Mouse (Mus musculus) MEL (cell line): Measurements from ENCODE around the gene Dnajc5g. TPM values are rescaled to one million over a fixed set of nuclear protein-coding genes. Genes with fewer than 3 reads are reported as not detected.
A peak's percentile ranks its signal among the peaks of the same experiment; 100 is the strongest.

Source experiments
- DNase-seq: peaks from one replicate; pipeline ENCODE4 v3.0.0; 2011; ENCODE audit warnings: low read depth, low spot score
- H3K27ac ChIP-seq: 2 replicates; pipeline ENCODE4 v1.5.1; 2012; ENCODE audit warnings: low read depth, mild to moderate bottlenecking, control low read depth, low read length, moderate library complexity; ENCODE audit not compliant: control insufficient read depth
- H3K27me3 ChIP-seq, 2 experiments: fragments of 150-350 bp in 1 of 2; sonication (generic) in 1 of 2; 2 replicates each; pipeline ENCODE4 v1.6.1; 2012; ENCODE audit warnings: low read length in 2 of 2, mild to moderate bottlenecking in 2 of 2, improper control_type of control experiment in 1 of 2, moderate library complexity in 1 of 2; ENCODE audit not compliant: insufficient read depth in 2 of 2, control insufficient read depth in 1 of 2
- H3K36me3 ChIP-seq, 2 experiments: 2 replicates each; pipeline ENCODE4 v1.6.1; 2012 to 2014; ENCODE audit warnings: low read length in 2 of 2, improper control_type of control experiment in 1 of 2, inconsistent platforms in 1 of 2, mild to moderate bottlenecking in 1 of 2; ENCODE audit not compliant: insufficient read depth in 2 of 2, control insufficient read depth in 1 of 2
- H3K4me1 ChIP-seq, 2 experiments: fragments of 150-350 bp in 1 of 2; sonication (generic) in 1 of 2; 2 replicates each; pipeline ENCODE4 v1.6.1; 2012; ENCODE audit warnings: low read length in 2 of 2, improper control_type of control experiment in 1 of 2, mild to moderate bottlenecking in 1 of 2; ENCODE audit not compliant: insufficient read depth in 2 of 2, control insufficient read depth in 1 of 2
- H3K4me3 ChIP-seq, 2 experiments: fragments of 150-350 bp in 1 of 2; sonication (generic) in 1 of 2; 2 replicates each; pipeline ENCODE4 v1.5.1; 2012; ENCODE audit warnings: low read depth in 2 of 2, low read length in 2 of 2, mild to moderate bottlenecking in 2 of 2, moderate library complexity in 2 of 2, control low read depth in 1 of 2, improper control_type of control experiment in 1 of 2; ENCODE audit not compliant: control insufficient read depth in 1 of 2, insufficient read depth in 1 of 2
- H3K79me2 ChIP-seq: 2 replicates; pipeline ENCODE4 v1.6.1; 2012; ENCODE audit warnings: mild to moderate bottlenecking, low read length, moderate library complexity; ENCODE audit not compliant: control insufficient read depth, poor library complexity, insufficient read depth
- H3K9ac ChIP-seq: 2 replicates; pipeline ENCODE4 v1.6.1; 2012; ENCODE audit warnings: low read depth, mild to moderate bottlenecking, control low read depth, low read length, moderate library complexity; ENCODE audit not compliant: control insufficient read depth, poor library complexity, severe bottlenecking
- H3K9me3 ChIP-seq: fragments of 150-350 bp; sonication (generic); replicated peaks from 2 replicates; pipeline ENCODE4 v1.6.1; 2012; ENCODE audit warnings: mild to moderate bottlenecking, low read length, improper control_type of control experiment, moderate library complexity; ENCODE audit not compliant: insufficient read depth
- BHLHE40 ChIP-seq: IDR thresholded peaks from 2 replicates; pipeline ENCODE4 v1.6.1; 2012; ENCODE audit warnings: low read depth, mild to moderate bottlenecking, inconsistent platforms, low read length, improper control_type of control experiment, borderline replicate concordance
- CHD1 ChIP-seq: IDR thresholded peaks from 2 replicates; pipeline ENCODE4 v1.6.1; 2012; ENCODE audit warnings: low read depth, mild to moderate bottlenecking, inconsistent platforms, low read length, improper control_type of control experiment
- CHD2 ChIP-seq: IDR thresholded peaks from 2 replicates; pipeline ENCODE4 v1.6.1; 2011; ENCODE audit warnings: low read length, improper control_type of control experiment
- CTCF ChIP-seq, 3 experiments: IDR thresholded peaks in 2 of 3; conservative IDR thresholded peaks in 1 of 3; 2 replicates each; pipeline ENCODE4 v1.5.1; 2011 to 2012; ENCODE audit warnings: low read length in 3 of 3, low read depth in 2 of 3, mild to moderate bottlenecking in 2 of 3, improper control_type of control experiment in 1 of 3, inconsistent platforms in 1 of 3, mixed read lengths in 1 of 3, moderate library complexity in 1 of 3; ENCODE audit not compliant: control insufficient read depth in 1 of 3, insufficient read depth in 1 of 3, poor library complexity in 1 of 3, severe bottlenecking in 1 of 3
- E2F4 ChIP-seq: IDR thresholded peaks from 2 replicates; pipeline ENCODE4 v1.6.1; 2011; ENCODE audit warnings: low read depth, low read length, improper control_type of control experiment, borderline replicate concordance
- EP300 ChIP-seq, 2 experiments: IDR thresholded peaks; 2 replicates each; pipeline ENCODE4 v1.6.1; 2011; ENCODE audit warnings: improper control_type of control experiment in 2 of 2, low read length in 2 of 2, low read depth in 1 of 2, mild to moderate bottlenecking in 1 of 2
- ETS1 ChIP-seq: IDR thresholded peaks from 2 replicates; pipeline ENCODE4 v1.6.1; 2012; ENCODE audit warnings: low read depth, mild to moderate bottlenecking, inconsistent platforms, low read length, improper control_type of control experiment, moderate library complexity
- GATA1 ChIP-seq: IDR thresholded peaks from 2 replicates; pipeline ENCODE4 v1.6.1; 2011; ENCODE audit warnings: low read depth, low read length, improper control_type of control experiment
- JUND ChIP-seq: IDR thresholded peaks from 2 replicates; pipeline ENCODE4 v1.6.1; 2011; ENCODE audit warnings: low read depth, mild to moderate bottlenecking, improper control_type of control experiment, low read length
- KAT2A ChIP-seq: conservative IDR thresholded peaks from 2 replicates; pipeline ENCODE4 v1.6.1; 2012; ENCODE audit warnings: low read depth, low read length, improper control_type of control experiment, inconsistent platforms
- MAFK ChIP-seq: IDR thresholded peaks from 2 replicates; pipeline ENCODE4 v1.6.1; 2011; ENCODE audit warnings: low read depth, mild to moderate bottlenecking, low read length, improper control_type of control experiment, borderline replicate concordance
- MAX ChIP-seq: IDR thresholded peaks from 2 replicates; pipeline ENCODE4 v1.6.1; 2011; ENCODE audit warnings: low read length, improper control_type of control experiment
- MAZ ChIP-seq: IDR thresholded peaks from 2 replicates; pipeline ENCODE4 v1.6.1; 2012; ENCODE audit warnings: low read depth, mild to moderate bottlenecking, inconsistent platforms, low read length, improper control_type of control experiment
- MXI1 ChIP-seq: IDR thresholded peaks from 2 replicates; pipeline ENCODE4 v1.6.1; 2011; ENCODE audit warnings: mild to moderate bottlenecking, low read depth, low read length, improper control_type of control experiment
- MYC ChIP-seq: IDR thresholded peaks from 2 replicates; pipeline ENCODE4 v1.6.1; 2011; ENCODE audit warnings: low read depth, mild to moderate bottlenecking, low read length, improper control_type of control experiment, moderate library complexity
- NELFE ChIP-seq: IDR thresholded peaks from 2 replicates; pipeline ENCODE4 v1.6.1; 2011; ENCODE audit warnings: low read depth, low read length, improper control_type of control experiment
- NRF1 ChIP-seq: IDR thresholded peaks from 2 replicates; pipeline ENCODE4 v1.6.1; 2014; ENCODE audit warnings: low read depth, mild to moderate bottlenecking, inconsistent platforms, low read length, improper control_type of control experiment, moderate library complexity; ENCODE audit not compliant: poor library complexity, insufficient read depth, severe bottlenecking
- POLR2A ChIP-seq, 2 experiments: IDR thresholded peaks; 2 replicates each; pipeline ENCODE4 v1.6.1; 2011 to 2012; ENCODE audit warnings: low read length in 2 of 2, mild to moderate bottlenecking in 2 of 2, control low read depth in 1 of 2, improper control_type of control experiment in 1 of 2, low read depth in 1 of 2, moderate library complexity in 1 of 2; ENCODE audit not compliant: control insufficient read depth in 1 of 2, insufficient read depth in 1 of 2, poor library complexity in 1 of 2
- POLR2AphosphoS2 ChIP-seq: IDR thresholded peaks from 2 replicates; pipeline ENCODE4 v1.6.1; 2011; ENCODE audit warnings: low read length, improper control_type of control experiment
- POLR2AphosphoS5 ChIP-seq: IDR thresholded peaks from 2 replicates; pipeline ENCODE4 v1.6.1; 2012; ENCODE audit warnings: low read depth, borderline replicate concordance, mild to moderate bottlenecking, inconsistent platforms, low read length, moderate library complexity, mixed read lengths
- RAD21 ChIP-seq: IDR thresholded peaks from 2 replicates; pipeline ENCODE4 v1.6.1; 2011; ENCODE audit warnings: mild to moderate bottlenecking, low read depth, low read length, improper control_type of control experiment
- RCOR1 ChIP-seq: IDR thresholded peaks from 2 replicates; pipeline ENCODE4 v1.6.1; 2012; ENCODE audit warnings: low read depth, mild to moderate bottlenecking, inconsistent platforms, low read length, improper control_type of control experiment
- SMC3 ChIP-seq: IDR thresholded peaks from 2 replicates; pipeline ENCODE4 v1.6.1; 2011; ENCODE audit warnings: low read depth, low read length, improper control_type of control experiment
- TAL1 ChIP-seq: IDR thresholded peaks from 2 replicates; pipeline ENCODE4 v1.6.1; 2012; ENCODE audit warnings: mild to moderate bottlenecking, inconsistent platforms, low read length, moderate library complexity, mixed read lengths
- TCF12 ChIP-seq: IDR thresholded peaks from 2 replicates; pipeline ENCODE4 v1.6.1; 2014; ENCODE audit warnings: low read depth, mild to moderate bottlenecking, inconsistent platforms, low read length, improper control_type of control experiment, moderate library complexity
- USF2 ChIP-seq, 2 experiments: IDR thresholded peaks; 2 replicates each; pipeline ENCODE4 v1.6.1; 2011 to 2012; ENCODE audit warnings: improper control_type of control experiment in 2 of 2, low read length in 2 of 2, borderline replicate concordance in 1 of 2, inconsistent platforms in 1 of 2, low read depth in 1 of 2, mild to moderate bottlenecking in 1 of 2; ENCODE audit not compliant: insufficient read depth in 1 of 2
- ZC3H11A ChIP-seq: IDR thresholded peaks from 2 replicates; pipeline ENCODE4 v1.6.1; 2012; ENCODE audit warnings: low read depth, mild to moderate bottlenecking, inconsistent platforms, low read length, improper control_type of control experiment
- ZKSCAN1 ChIP-seq: IDR thresholded peaks from 2 replicates; pipeline ENCODE4 v1.6.1; 2012; ENCODE audit warnings: low read depth, mild to moderate bottlenecking, inconsistent platforms, low read length, improper control_type of control experiment, moderate library complexity
- ZMIZ1 ChIP-seq: IDR thresholded peaks from 2 replicates; pipeline ENCODE4 v1.6.1; 2012; ENCODE audit warnings: low read depth, mild to moderate bottlenecking, inconsistent platforms, low read length, improper control_type of control experiment, moderate library complexity
- ZNF384 ChIP-seq: IDR thresholded peaks from 2 replicates; pipeline ENCODE4 v1.6.1; 2012; ENCODE audit warnings: low read depth, mild to moderate bottlenecking, inconsistent platforms, low read length, improper control_type of control experiment
- polyA plus RNA-seq, 2 experiments: library from polyadenylated mRNA; stranded (reverse) in 1 of 2; unstranded in 1 of 2; fragments of >175 nt in 1 of 2; fragments of >200 nt in 1 of 2; gene quantifications; 2 replicates each; pipeline versions ENCODE4 v1.2.1 to v1.2.4; 2012; ENCODE audit warnings: low replicate concordance in 2 of 2, low read depth in 1 of 2; ENCODE audit not compliant: insufficient read length in 2 of 2, insufficient read depth in 1 of 2, missing spikeins in 1 of 2
- total RNA-seq: library from RNA; depleted of rRNA; stranded (reverse); fragments of 300-350 nt; gene quantifications from 2 replicates; pipeline ENCODE4 v1.2.3, GENCODE M21; 2012

The Dnajc5g gene
- total and polyA plus RNA-seq, 3 experiments: not detected

- no peaks in the 10 kb centered on the region for H3K4me1 ChIP-seq
These were observed 2.0 kb downstream of the Dnajc5g start, which contains the start of gene Slc30a3 for GRCm38 (mm10) chr5:31108000-31108490. Slc30a3 (minus strand) TSS chr5:31108237.

DNA sequence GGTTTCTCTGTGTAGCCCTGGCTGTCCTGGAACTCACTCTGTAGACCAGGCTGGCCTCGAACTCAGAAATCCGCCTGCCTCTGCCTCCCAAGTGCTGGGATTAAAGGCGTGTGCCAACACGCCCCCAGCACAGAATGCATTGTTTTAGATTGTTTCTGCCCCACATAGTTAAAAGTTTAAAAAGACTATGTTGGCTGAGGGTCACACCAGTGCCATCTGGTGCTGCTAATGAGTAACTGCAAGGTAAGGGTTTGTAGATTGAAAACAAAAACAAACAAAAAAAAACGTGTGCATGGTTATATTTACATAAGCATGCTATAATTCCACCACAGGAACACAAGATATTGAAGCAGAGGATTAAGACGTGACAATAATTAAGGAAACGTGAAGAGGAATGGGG, 4.7 kb downstream of the Dnajc5g start:
- H3K27ac ChIP-seq: no peak overlapping the region
- peaks cover 3 to 11% of the 10 kb centered on the region in 2 experiments for H3K27me3 ChIP-seq
- no peaks in the 10 kb centered on the region for H3K9me3 ChIP-seq
- H3K79me2 ChIP-seq: no peaks in the 10 kb centered on the region
- no peak overlapping the region for H3K4me3 ChIP-seq
- DNase-seq: peak; percentile 69
- H3K4me1 ChIP-seq: no peaks in the 10 kb centered on the region
- no peak overlapping the region for H3K9ac ChIP-seq
- no peaks in the 10 kb centered on the region for H3K36me3 ChIP-seq
- TF ChIP-seq MYC (no peak), ZNF384 (peak; percentile 67), E2F4 (no peak), TCF12 (no peak), MAZ (no peak), KAT2A (no peak), MXI1 (no peak), EP300 (IDR thresholded peaks at IDR 0.05; ENCODE audit: low read depth in 1 of 2, low read length in 2 of 2) (no peak), MAX (no peak), MAFK (no peak), NRF1 (no peak), ETS1 (no peak), ZMIZ1 (no peak), BHLHE40 (no peak), RAD21 (peak; percentile 69), CHD1 (no peak), POLR2AphosphoS5 (no peak), JUND (0 out of 2 replicates have a peak, but pooled peaks have one; percentile 30), ZC3H11A (peak; percentile 50), NELFE (no peak), SMC3 (peak; percentile 87), USF2 (IDR thresholded peaks at IDR 0.05; ENCODE audit: borderline replicate concordance in 1 of 2, insufficient read depth in 1 of 2, low read depth in 1 of 2, low read length in 2 of 2) (no peak), POLR2AphosphoS2 (no peak), RCOR1 (no peak)

More at GRCm38 (mm10) chr5:31108000-31108490, 2.0 kb downstream of the Dnajc5g start, which contains the start of gene Slc30a3:
- Histone ChIP-seq H3K4me3 (no peak within 1 kb of the TSS), H3K36me3 (no peaks in the 10 kb centered on the region), H3K9me3 (no peaks in the 10 kb centered on the region), H3K79me2 (no peaks in the 10 kb centered on the region), H3K9ac (no peak within 1 kb of the TSS), H3K27ac (no peak within 1 kb of the TSS), H3K27me3 (peaks cover 9 to 11% of the 10 kb centered on the region in 2 experiments)
- TF ChIP-seq USF2 (IDR thresholded peaks at IDR 0.05; ENCODE audit: borderline replicate concordance in 1 of 2, insufficient read depth in 1 of 2, low read depth in 1 of 2, low read length in 2 of 2) (no peak), TAL1 (no peak), NRF1 (no peak), ZMIZ1 (no peak), RCOR1 (no peak), ZKSCAN1 (no peak), ZNF384 (no peak), ETS1 (no peak), GATA1 (no peak), CHD1 (no peak), RAD21 (no peak), MAZ (no peak), JUND (no peak), MAX (no peak), CHD2 (no peak), SMC3 (no peak), MXI1 (no peak), CTCF (IDR thresholded peaks at IDR 0.05 in 2 of 3, conservative IDR thresholded peaks at IDR 0.05 in 1 of 3; ENCODE audit: control insufficient read depth in 1 of 3, insufficient read depth in 1 of 3, low read depth in 2 of 3, low read length in 3 of 3, poor library complexity in 1 of 3, severe bottlenecking in 1 of 3) (no peak), POLR2A (IDR thresholded peaks at IDR 0.05; ENCODE audit: control insufficient read depth in 1 of 2, insufficient read depth in 1 of 2, low read depth in 1 of 2, low read length in 2 of 2, poor library complexity in 1 of 2) (no peak), POLR2AphosphoS2 (no peak)
- DNase-seq: no peak
